Mouse (Mus musculus): ENCODE data around the gene Gm3409.

- TF ChIP-seq CTCF (IDR thresholded peaks at IDR 0.05) (no peak), EP300 (IDR thresholded peaks at IDR 0.05) (no peak)
These were observed 46.7 kb downstream of the Gm3409 start for GRCm38 (mm10) chr5:146584156-146584477.
